Mouse (Mus musculus) cortical plate, adult 2 months (tissue): ENCODE results near the gene Evc. TPM values are rescaled to one million over a fixed set of nuclear protein-coding genes. Genes with fewer than 3 reads are reported as not detected.

Experiments used
- H3K27ac ChIP-seq: fragments of 200-500 bp; 2 replicates; pipeline ENCODE4 v1.5.1; 2012; ENCODE audit warnings: low read length, control low read depth, inconsistent platforms; ENCODE audit not compliant: insufficient read depth
- H3K4me1 ChIP-seq: fragments of 200-500 bp; 2 replicates; pipeline ENCODE4 v1.6.1; 2011; ENCODE audit warnings: low read length; ENCODE audit not compliant: control insufficient read depth, insufficient read depth
- H3K4me3 ChIP-seq: fragments of 200-500 bp; 2 replicates; pipeline ENCODE4 v1.5.1; 2011; ENCODE audit warnings: mild to moderate bottlenecking, low read length, control low read depth; ENCODE audit not compliant: insufficient read depth
- CTCF ChIP-seq: fragments of 200-500 bp; IDR thresholded peaks from 2 replicates; pipeline ENCODE4 v1.5.1; 2011; ENCODE audit warnings: mild to moderate bottlenecking, control low read depth, low read length; ENCODE audit not compliant: insufficient read depth; ENCODE audit errors: extremely low read depth
- POLR2A ChIP-seq: fragments of 200-500 bp; IDR thresholded peaks from 2 replicates; pipeline ENCODE4 v1.6.1; 2011; ENCODE audit warnings: mild to moderate bottlenecking, low read length, control low read depth; ENCODE audit not compliant: insufficient read depth; ENCODE audit errors: extremely low read depth
- polyA plus RNA-seq: library from polyadenylated mRNA; depleted of rRNA; stranded (reverse); fragments of >200 nt; gene quantifications from 2 replicates; pipeline ENCODE4 v1.2.3, GENCODE M21; 2012

The Evc gene
- polyA plus RNA-seq, 1 experiment: 15.5 TPM

DNA sequence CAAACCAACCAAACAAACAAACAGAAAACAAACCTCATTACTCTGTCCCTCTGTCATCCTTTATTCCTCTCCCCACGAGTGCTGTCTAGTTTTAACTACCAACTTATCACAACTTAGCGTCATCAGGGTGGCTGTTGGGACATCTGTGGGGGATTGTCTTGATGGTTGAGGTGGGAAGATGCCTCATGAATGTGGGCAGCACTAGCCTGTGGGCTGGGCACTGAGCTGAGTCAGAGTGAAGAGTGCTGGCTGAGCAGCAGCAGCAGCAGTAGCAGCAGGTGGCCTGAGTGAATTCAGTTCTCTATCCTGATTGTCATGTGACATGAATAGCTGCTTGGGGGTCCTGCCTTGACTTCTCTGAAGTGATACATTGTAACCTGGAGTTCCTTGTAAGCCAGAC is 7.3 kb upstream of the Evc start:
- Histone ChIP-seq H3K4me3 (no peak overlapping the region), H3K27ac (no peak overlapping the region), H3K4me1 (no peaks in the 10 kb centered on the region)
- TF ChIP-seq CTCF (no peak), POLR2A (no peak)

DNA sequence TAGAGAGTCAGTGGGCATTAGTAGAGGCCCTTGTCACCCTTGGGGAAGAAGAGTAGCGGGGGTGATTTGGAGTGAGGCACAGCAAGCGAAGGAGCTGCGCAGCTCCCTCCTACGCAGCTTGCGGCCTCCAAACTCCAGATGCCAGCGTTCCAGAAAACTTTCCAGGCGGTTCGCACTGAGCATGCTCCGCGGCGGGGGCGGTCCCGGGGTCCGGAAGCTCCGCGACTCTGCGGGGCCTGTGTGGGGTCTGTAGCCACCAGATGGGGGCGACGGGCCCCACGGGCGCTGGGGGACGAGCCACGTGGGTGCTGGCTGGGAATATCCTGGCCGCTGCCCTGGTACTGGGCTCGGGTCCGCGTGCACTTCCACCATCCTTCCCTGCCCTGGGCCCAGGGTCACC is 1.6 kb upstream of the Evc start, which contains the start of gene Evc2:
Gene Evc2 (plus strand): TSS at position 212 of the 400 bp plus-strand sequence.
- H3K27ac ChIP-seq: no peak within 1 kb of the TSS

DNA sequence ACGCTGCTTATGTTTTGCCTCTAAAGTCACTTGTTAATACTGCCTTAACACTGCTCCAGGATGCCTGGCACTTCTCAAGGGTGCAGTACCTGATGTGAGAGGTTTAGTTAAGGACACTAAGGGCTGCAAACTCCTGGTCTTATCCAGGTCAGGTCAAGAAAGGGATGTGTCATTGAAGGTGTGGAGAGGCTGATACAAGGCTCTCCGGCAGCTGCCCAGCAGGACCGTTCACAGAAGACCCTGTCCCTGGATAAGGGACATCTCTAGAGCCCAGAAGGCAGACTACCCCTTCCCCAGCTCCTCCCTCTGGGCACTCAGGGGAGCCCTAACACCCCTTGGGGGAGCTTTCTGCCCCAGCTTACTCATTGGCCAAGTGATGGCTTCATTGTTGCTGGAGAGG is 1.0 kb upstream of the Evc start:
- Histone ChIP-seq H3K4me1 (peaks cover 6% of the 10 kb centered on the region), H3K4me3 (no peak overlapping the region), H3K27ac (no peak overlapping the region)
- TF ChIP-seq CTCF: no peak
- no peak for TF ChIP-seq POLR2A

More for the DNA sequence above, 1.6 kb upstream of the Evc start, which contains the start of gene Evc2:
- peak within 1 kb of the TSS; percentile 42 for H3K4me3 ChIP-seq
- peaks cover 6% of the 10 kb centered on the region for H3K4me1 ChIP-seq
- TF ChIP-seq CTCF (no peak), POLR2A (no peak)

DNA sequence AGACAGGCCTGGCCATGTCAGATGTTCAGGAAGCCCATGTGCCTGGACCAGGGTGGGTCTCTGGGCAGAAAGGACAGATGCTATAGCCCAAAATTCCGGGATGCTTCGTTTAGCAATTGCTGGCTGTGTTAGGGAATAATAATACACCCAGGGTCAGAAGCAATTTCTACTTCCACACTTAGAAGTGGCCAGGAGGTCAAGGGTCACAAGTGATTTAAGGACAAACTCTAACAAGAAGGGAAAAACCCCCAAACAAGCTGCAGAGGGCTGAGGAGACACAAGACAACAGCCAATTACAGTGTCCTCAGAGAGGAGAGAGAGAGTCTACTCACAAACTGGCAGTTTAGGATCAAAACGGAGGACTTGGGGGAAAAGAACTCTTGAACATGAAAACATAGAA is 1.6 kb downstream of the Evc start:
- TF ChIP-seq POLR2A (no peak), CTCF (no peak)
- H3K4me1 ChIP-seq: peaks cover 6% of the 10 kb centered on the region
- H3K4me3 ChIP-seq: no peak overlapping the region
- H3K27ac ChIP-seq: no peak overlapping the region

DNA sequence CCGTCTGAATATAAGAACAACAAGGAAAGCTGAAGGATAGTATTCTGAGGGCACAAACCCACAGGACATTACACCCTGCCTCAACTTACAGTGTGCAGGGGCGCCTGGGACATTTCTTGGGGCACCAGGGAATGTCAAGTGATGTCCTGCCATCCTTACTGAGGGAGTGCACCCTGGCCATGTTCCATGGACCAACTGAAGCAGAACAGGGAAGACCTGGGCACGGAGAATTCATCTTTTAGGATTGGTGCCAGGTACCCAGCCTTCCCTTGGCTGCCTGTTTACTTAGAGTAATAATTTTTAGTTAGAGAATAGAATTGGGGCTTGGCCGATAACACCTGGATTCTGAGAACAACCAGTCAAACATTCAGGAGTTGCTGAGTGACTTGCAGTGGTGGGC is 4.6 kb downstream of the Evc start:
- TF ChIP-seq CTCF (no peak), POLR2A (no peak)
- Histone ChIP-seq H3K4me3 (no peak overlapping the region), H3K4me1 (peaks cover 1% of the 10 kb centered on the region; the same call in 1 of the 2 replicates), H3K27ac (no peak overlapping the region)

DNA sequence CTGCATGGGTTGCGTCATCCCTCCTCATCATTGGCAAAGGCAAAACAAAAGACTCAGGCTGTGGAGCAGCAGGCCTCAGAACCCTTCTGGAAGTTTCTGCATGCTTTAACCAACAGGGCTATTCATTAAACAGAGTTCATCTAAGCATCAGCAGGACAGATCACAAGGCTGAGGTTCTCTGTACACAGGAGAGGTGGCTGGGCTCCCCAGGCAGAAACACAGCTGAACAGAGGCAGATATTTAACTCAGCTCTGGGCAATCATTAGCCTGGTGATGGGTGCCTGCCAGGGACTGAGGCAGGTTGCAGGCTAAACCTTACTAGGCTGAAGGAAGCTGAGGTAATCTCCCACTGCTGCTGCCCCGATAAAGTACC is 5.6 kb downstream of the Evc start:
- no peak overlapping the region for H3K27ac ChIP-seq
- no peaks in the 10 kb centered on the region for H3K4me1 ChIP-seq
- TF ChIP-seq POLR2A (no peak), CTCF (no peak)
- H3K4me3 ChIP-seq: no peak overlapping the region

DNA sequence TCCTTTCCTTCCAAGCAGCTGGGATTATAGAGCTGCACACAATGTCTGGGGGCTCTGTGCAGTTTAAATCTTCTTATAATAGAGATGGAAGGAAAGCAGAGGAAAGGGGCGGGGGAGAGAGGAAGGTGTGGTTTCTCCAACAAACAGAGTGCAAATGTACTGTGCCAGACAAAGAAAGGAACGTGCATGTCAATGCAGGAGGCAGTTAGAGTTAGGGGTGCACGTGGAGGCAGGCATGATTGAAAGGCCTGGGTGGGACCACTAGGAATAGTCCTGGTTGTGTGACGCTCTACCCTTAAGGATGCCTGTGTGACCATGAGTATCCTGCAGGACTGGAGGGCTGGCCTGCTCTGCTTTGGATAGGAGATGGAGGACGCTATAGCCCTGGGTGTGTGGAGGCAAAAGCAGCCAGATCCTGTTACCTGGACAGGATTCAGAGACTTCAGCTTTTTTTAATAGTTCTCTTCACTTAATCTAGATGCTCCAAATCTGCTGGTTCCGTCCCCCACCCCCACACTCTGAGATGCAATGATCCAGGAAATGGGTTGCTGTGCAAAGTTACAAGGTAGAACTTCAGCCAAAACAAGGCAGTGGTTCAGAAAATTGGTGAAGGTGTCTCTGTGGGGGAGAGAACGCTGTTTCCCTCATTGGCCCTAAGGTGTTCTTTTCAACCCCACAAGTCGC is 6.1 kb downstream of the Evc start:
- Histone ChIP-seq H3K4me3 (no peak overlapping the region), H3K27ac (no peak overlapping the region), H3K4me1 (no peaks in the 10 kb centered on the region)
- TF ChIP-seq CTCF: no peak
- no peak for TF ChIP-seq POLR2A

DNA sequence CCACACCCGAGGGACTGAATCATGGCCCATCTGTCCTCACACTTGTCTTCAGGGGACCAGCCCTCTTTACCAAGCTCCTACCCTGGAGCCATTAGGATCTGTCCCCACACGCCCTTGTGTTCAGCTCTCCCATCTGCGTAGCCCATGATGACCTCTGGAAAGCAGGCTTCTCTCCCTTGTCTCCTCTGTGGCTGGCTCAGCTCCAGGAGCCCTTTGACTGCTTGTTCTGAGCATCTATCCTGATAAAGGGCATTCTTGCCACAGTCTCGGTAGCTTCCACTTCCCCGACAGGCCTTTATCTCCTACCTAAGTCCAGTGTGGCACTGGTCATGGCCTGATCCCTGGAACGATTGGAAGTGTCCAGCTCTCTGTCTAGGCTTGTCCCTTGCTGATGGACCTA is 10.0 kb downstream of the Evc start:
- TF ChIP-seq CTCF: no peak
- no peak for TF ChIP-seq POLR2A
- H3K4me1 ChIP-seq: no peaks in the 10 kb centered on the region
- H3K27ac ChIP-seq: no peak overlapping the region
- H3K4me3 ChIP-seq: no peak overlapping the region

DNA sequence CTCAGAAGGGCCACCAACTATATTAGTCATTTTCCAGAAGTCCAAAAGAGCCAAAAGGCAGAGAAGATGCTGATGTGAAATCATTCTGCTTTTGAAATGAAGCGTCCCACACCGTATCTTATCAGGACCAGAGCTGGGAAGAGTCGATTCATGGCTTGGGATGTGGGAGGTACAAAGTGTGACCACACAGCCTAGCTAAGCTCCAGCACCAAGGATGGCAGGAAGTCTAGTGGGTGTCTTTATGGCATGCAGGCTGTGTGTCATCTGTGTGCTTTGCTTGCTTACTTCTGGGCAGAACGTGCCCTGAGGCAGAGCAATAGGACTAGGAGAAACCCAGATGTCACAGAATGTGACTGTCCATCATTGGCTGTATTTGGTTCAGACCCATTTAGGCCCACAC is 15.9 kb downstream of the Evc start:
- TF ChIP-seq CTCF (no peak), POLR2A (no peak)
- Histone ChIP-seq H3K4me1 (peaks cover 2% of the 10 kb centered on the region), H3K27ac (no peak overlapping the region), H3K4me3 (no peak overlapping the region)

DNA sequence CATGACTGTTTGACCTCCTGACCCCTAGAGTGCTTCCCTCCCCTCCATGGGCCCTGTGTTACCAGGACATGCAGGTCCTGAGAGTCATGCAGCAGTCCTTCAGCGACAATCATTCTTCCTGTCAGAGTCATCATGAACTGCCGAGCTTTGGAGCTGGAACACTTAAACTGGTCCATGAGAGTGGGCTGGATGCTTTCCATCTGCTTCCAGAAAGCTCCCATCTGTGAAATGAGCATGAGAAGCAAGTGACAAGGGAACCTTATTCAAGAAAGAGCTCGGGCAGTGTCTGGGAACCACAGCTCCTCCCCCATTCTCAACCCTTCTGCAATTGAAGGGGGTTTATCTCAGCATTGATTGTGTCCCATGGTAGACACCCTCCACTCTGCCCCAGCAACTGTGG is 16.5 kb downstream of the Evc start:
- no peak overlapping the region for H3K4me3 ChIP-seq
- TF ChIP-seq CTCF (no peak), POLR2A (no peak)
- H3K4me1 ChIP-seq: peaks cover 2% of the 10 kb centered on the region
- H3K27ac ChIP-seq: no peak overlapping the region

DNA sequence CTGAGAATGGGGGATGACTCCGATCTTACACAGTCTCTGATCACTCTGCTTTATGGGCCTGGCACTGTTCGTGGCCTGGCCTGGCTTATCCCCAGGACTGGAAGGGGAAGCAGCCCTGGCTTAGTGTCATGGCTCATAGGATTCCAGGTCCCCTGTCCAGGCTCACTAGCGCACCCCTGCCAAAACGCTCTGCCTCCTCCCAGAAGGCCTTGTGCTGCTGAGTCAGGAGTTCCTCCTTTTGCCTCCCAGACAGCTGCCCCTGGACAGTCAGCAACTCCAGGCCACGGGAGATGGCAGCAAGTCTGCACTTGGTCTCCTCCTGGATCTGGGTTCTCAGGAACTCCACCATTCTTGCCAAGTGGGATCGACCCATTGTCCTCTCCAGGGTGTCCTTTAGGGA is 18.0 kb downstream of the Evc start:
- peaks cover 2% of the 10 kb centered on the region for H3K4me1 ChIP-seq
- no peak overlapping the region for H3K4me3 ChIP-seq
- no peak overlapping the region for H3K27ac ChIP-seq
- TF ChIP-seq POLR2A: no peak
- no peak for TF ChIP-seq CTCF
